Mouse (Mus musculus): ENCODE measurements around the gene Enpp6. TPM values are rescaled to one million over a fixed set of nuclear protein-coding genes. Genes with fewer than 3 reads are reported as not detected.
"Not testable (repeated sequence)": the region's sequence is repeated elsewhere in the genome, so short reads cannot be mapped to it uniquely, and the experiment has no call there.

Enpp6 gene
- total RNA-seq, 2 experiments from 2014 or later: 5.2 to 5.5 TPM

DNA sequence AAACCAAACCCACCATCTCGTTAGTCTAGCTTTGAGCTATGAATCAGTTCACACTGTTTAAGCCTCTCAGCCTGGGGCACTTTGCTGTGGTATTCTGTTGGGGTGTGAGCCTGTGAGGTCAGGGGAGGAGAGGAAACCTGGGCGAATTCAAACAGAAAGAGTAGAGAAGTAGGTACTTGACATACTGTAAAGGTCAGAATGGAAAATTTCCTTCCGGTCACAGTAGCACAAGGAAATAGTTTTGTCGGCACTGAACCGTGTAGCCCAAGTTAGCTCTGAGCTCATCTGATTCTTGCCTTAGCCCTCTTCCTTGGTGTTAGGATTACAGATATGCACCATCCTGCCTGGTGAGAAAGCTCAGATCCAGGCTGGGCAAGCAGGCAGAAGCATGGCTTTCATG lies 4.4 kb downstream of the Enpp6 start:
- DNase-seq: no peak
- intact Hi-C loops (cut with DNase I): no loop called here

DNA sequence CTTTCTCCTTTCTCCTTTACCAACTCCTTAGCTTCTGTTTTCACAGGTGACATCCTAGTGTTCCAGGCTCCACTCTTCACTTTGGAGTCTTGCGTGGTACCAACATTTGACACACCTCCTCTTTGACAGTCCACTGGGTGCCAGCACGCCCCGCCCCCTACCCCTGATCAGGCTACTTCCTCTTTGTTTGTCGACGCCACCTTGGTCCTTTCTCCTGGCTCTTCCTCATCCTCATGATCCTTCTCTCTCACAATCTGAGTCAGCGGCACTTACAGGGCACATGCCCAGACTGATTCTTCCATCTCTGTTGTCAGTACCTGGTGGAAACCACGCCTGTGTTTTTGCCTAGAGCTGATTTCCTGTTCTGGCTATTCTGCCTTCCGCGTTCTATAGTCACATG lies 5.9 kb downstream of the Enpp6 start:
- no peak for DNase-seq
- intact Hi-C loops (cut with DNase I): no loop called here

DNA sequence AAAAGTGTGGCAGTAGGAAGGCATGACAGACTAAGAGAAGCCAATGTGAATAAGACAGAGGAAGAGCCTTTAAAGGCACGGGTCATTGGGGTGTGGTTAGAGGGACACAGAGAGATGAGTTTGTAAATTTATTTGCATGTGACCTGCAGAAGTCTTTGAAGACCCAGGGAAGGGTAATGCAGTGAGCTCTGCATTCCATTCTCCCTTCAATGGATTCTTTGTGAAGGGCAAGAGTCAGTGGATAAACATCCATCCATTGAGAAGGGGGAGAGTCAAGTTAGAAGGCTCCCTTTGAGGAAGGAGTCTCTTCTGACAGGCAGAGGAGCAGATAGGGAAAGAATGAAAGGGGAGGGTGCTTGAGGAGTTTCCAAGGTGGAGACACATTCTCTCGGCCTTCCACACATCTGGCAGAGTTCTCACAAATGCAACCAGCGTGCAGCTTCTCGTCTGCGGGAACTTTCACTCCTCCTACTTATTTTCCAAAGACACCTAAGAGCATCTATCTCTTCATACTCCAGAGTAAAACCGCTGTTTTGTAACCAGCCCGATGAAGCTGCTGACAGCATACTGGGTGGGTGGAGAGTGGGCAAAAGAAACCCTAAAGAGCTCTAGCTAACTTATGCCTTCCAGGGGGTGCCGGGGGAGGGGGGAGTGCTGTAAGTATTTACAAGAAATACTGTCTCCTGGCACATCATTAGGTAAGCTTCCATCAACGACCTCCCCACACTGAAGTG lies 9.4 kb downstream of the Enpp6 start:
- intact Hi-C loops (cut with DNase I): no loop called here
- no peak for DNase-seq

DNA sequence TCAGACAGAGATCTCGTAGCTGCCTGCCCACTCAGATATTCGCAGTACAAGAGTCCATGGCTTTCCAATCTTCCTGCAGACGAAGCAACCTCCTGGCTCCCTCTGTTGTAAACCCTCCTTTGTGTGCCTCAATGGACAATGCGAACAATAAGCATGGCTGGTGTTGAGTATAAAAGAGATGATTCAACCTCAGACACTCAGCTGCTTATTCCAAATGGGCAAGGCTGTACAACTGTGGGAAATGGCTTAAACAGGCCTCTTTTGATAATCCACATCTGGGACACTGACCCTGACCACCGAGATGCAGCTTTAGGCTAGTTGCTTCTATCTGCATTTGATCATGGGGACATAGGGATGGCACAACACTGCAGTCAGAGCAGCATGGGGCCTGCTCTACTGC lies 19.0 kb downstream of the Enpp6 start:
- intact Hi-C loops (cut with DNase I): no loop called here
- no peak for DNase-seq

DNA sequence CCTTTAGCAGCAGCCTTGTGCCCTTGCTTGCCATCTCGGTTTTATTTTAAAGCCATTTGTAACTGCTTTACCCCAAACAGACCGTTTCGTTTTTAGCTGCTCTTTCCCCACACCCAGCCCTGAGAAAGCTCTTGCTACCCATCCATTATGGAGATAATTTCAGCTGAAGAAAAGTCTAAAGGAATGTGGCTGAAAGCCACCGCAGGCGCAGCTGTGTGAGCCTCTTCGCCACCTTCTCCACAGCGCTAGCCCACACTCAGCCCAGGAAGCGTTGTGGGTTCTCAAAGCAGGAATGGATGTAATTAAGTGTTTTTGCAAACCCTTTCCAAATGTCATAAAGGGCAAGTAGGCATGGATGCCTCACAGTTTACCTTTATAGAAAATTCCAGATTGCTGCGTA lies 20.1 kb downstream of the Enpp6 start:
- intact Hi-C loops (cut with DNase I): no loop called here
- no peak for DNase-seq

DNA sequence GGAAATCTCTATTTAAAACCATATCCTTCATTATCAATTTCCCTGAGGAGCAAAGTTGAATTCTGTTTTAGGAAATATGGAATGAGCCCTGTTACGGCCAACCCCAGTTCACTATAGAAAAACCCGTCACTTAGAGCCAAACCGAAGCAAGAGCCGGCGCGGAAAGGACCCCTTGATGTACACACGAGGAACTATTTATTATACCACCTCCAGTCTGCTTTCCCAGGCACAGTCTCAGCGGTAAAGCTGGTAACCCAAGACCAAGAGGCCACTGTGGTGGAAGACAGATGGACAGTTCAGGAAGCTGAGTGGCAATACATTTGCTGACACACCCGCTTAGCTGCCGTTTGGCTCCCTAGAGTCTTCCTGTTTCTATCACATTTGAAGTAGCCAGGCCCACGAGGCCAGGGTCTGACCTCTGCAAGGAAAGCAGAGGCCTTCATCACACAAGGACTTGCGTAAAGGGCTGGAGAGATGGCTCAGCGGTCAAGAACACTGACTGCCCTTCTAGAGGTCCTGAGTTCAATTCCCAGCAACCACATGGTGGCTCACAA lies 21.6 kb downstream of the Enpp6 start:
- intact Hi-C loops (cut with DNase I): no loop called here
- DNase-seq: no peak

DNA sequence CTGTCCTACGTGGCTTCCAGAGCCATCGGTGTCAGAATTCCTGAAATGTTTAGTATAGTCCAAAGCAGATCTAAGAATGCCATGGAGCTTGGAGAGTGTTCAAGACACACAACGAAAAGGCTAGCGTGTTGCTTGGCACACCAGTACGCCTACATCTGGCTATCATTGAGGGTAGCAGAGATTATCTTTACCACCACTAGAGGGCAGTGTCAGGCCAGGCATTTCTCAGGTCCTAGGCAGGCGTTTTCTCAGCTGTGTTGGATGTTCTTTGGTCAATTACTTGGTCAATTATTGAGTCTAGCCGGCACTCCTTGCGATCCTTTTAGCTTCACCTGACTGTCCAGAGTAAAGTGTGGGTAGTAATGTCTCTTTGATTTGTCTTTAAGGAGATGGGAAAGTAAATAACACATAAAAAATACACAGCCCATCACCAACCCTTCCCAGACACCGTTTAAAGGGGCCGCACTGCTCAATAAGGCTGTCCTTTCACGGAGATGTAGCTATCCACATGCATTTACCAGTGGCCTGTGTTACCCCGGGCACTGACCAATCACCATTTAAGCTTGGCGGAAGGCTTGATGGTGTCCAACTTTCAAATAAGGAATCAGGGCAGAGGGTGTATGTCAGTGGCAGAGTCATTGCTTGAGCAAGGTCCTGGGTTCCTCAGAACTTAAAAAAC lies 29.7 kb downstream of the Enpp6 start:
- intact Hi-C loops (cut with DNase I): loop anchor here (1.0 to 10.0 kb wide), 5 partner anchors 49 to 676 kb away; no protein-coding TSS in a partner anchor
- peak; percentile 68 to 80 for DNase-seq

DNA sequence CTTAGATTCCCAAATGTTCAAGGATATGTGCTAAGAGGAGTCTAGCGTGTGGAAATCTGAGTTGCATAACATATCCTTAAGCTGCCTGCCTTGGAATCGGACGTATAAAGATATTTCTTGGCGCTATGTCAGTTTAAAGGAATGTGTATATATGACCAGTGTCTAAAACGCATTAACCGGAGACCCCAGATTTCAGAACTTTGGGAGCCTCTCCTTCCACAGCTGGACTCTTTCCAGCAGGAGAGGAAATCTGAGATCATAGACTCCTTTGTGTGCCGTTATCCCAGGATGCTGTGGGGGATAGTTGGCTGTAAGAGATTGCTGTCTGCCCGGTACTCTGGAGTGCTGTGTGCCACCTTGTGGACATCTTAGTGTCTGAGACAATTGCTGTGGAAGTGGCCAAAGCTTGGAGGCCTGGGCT lies 34.5 kb downstream of the Enpp6 start:
- intact Hi-C loops (cut with DNase I): no loop called here
- DNase-seq: no peak

DNA sequence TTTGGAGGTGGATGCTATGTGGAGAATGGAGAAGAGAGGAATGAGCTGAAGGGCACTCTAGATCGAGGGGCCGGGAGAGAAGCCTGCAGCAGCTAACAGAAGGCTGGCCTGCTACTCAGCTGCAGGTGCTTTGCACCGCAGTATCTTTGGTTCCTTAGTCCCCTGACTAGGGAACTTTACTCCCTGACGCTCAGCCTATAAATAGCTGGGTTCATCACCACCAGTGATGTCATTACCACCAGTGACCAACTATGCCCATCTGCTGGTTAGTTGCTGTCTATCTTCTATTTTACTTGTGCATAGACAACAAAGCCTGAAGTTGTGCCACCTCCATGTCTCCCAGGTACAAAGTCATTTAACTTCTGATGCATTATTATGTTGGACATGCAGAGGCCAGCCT lies 37.9 kb downstream of the Enpp6 start:
- DNase-seq: no peak
- intact Hi-C loops (cut with DNase I): no loop called here

DNA sequence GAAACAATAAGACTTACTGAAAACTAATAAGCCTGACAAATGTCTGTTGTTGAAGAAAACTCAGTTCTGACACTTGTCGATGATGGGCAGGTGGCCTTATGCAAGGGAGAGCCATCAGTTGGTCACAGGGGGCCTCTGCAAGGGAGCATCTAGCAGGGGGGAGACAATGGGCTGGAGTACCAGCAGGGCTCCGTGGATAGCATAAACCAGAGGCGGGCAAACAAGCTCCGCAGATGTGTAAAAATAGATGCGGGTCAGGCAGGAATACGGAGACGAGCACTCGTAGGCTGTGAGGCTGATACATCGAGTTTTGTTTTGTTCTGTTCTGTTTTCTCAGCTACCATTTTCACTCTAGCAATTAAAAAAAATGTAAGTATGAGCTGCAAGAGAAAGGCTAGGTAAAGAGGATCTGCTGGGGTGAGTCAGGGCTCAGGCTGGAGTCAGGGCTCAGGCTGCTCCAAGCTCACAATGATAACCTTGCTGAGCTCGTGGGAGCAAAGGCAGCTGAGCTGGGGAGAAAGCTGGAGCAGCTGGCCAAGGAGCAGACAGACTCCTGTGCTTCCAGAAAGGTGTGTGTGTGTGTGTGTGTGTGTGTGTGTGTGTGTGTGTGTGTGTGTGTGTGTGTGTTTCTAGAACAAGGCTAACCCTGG lies 40.3 kb downstream of the Enpp6 start:
- DNase-seq: no peak
- intact Hi-C loops (cut with DNase I): no loop called here

DNA sequence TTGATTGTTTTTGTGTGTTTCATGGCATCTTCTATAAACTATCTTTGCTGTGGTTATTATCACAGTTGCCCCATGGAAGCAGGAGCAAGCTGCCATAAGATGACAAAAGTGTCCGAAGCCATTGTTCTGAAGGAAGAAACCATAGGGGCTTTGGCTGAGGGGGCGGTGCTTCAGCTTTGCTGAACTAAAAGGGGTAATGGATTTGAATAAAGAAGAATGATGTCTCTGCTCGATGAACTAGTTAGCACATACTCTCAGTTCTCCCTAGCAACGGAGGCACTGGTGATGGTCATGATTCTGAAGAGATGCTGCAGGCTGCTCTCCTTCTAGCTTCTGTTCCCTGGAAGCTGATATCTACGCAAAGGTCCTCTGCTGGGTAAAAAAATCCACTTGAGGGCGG lies 41.8 kb downstream of the Enpp6 start:
- DNase-seq: no peak
- intact Hi-C loops (cut with DNase I): no loop called here

DNA sequence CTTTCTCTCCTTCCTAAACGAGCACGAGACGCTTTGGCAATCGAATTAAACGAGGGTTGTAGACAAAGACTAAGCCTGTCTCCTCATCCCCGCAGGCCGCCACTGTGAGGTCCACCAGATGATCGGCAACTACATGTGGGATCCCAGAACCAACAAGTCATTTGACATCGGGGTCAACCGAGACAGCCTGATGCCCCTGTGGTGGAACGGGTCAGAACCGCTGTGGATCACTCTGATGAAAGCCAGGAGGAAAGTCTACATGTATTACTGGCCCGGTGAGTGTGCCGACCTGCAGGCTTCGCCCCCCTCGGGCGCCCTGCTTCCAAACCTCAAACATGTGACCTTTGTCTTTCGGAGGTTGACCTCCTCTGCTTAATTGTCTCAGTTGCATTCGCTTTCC lies 43.6 kb downstream of the Enpp6 start:
- intact Hi-C loops (cut with DNase I): no loop called here
- DNase-seq: no peak

DNA sequence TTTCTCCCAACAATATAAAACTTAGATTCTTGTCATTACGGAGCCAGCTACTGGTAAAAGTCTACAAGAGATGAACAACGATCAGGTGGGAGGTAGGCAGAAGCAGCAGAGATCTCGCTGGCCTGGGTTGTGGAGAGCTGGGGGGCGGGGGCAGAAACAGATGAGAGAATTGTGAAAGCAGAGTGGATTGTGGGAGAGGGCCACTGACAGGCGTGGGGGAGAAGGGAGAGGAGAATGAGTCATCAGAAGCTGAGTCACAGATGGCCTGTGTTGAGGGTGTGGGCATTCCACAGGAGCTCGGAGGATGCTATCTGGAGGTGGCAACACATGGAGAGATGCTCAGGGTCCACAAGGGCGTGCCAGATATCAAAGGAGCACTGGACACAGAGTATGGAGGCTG lies 45.4 kb downstream of the Enpp6 start:
- DNase-seq: no peak
- intact Hi-C loops (cut with DNase I): no loop called here

DNA sequence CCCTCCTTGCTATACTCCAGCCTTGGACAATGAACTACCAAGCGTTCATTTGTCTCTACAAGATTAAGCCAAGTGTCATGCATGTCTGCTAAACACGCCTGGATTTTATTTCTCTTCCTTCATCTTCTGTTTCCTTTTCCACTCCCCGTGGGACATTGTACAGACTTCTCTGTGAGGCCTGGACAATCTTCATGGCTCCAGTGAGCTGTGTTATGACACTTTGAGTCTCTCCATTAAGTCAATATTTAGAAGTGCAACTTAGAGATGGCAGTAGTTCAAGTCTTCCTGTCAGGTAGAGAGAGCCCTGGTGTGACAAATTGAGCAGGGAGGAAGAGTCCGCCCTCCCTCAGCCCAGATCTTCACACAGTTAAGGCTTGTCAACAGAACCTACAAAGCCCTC lies 47.3 kb downstream of the Enpp6 start:
- no peak for DNase-seq
- intact Hi-C loops (cut with DNase I): no loop called here

DNA sequence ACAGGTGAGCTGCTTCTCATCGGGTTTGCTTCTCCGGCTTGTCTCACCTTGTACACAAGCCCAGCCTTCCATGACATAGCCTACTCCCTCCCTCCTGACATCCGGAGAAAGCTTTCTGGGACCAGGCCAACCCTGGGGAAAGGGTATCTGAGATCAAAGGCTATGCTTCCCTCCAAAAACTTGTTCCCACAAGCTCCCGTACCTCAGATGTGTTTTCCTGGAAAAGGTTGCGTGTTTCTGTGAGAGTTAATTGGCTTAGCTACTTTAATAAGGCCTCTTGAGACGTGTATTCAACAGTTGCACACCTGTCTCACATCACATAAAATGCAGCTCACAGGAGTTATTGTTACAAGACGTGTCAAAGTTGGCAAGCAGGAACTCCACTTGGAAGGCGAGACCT lies 49.8 kb downstream of the Enpp6 start:
- intact Hi-C loops (cut with DNase I): no loop called here
- DNase-seq: no peak

DNA sequence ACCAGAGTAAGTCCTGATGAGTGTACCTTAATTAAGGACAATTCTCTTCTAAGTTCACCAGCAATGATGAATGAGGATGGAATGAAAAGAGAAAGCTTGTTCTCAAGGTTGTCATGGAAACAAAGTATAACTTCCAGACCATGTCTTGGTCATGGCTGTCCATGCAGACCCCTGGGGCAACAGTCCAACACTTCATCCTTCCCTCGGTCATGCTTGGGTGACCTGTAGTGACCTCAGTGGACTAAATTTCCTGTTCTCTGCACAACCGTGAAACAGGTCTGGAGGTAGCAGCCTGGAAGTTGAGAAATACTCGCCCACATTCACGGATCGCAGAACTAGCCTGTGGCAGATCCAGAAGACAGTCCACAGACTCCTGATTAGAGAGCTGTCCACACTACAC lies 50.7 kb downstream of the Enpp6 start:
- intact Hi-C loops (cut with DNase I): no loop called here

DNA sequence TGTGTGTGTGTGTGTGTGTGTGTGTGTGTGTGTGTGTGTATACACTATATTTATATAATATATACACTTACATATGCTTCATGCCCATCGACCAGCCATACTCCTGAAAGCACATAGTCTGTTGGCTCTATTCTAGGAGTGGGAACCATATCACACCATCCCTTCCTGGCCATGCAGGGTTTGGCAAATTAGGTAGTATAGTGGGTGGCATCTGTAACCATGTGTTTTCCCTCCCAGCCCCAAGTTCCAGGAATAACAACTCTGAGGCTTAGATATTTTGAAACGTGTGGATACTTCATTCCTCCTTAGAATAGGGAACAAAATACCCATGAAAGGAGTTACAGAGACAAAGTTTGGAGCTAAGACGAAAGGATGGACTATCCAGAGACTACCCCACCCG lies 53.5 kb downstream of the Enpp6 start:
- DNase-seq; intact Hi-C loops (cut with DNase I): not testable (repeated sequence)

More for the DNA sequence above, 50.7 kb downstream of the Enpp6 start:
- DNase-seq: no peak

DNA sequence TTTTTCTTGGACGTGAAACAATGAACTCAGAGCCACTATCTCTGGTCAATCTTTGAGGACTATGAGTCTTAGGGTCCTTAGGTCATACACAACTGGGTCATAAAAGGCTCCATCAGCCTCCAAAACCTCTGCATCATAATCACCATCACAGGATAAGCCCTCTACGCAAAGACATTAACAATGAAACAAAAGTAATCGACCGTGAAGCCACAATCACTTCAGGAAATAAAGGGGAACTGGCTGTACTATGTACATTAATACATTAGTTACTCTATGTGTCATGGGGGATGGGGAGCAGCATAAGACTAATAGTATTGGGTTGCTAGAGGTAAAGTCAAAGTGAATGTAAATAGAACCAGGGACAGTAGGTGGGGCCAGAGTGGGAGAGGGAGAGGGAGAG lies 59.7 kb downstream of the Enpp6 start:
- DNase-seq: no peak
- intact Hi-C loops (cut with DNase I): no loop called here

DNA sequence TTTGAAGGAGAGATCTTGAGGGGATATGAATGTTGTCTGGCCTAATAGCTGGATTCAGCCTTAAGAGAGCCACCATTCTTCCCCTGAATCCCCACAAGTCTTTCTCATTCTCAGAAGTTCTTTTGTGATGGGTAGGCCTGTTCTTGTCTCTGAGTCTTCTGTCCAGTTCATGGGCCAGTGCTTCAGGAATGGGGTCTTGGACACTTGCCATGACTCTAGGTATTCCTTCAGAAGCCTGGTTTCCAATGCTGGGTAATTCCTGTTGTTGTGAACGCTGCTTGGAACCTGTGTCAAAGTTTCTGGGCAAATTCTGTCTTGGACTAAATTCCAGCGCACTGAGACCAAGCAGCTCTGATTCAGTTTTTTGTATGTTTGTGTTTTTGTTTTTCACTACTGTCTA lies 60.5 kb downstream of the Enpp6 start:
- intact Hi-C loops (cut with DNase I): no loop called here

DNA sequence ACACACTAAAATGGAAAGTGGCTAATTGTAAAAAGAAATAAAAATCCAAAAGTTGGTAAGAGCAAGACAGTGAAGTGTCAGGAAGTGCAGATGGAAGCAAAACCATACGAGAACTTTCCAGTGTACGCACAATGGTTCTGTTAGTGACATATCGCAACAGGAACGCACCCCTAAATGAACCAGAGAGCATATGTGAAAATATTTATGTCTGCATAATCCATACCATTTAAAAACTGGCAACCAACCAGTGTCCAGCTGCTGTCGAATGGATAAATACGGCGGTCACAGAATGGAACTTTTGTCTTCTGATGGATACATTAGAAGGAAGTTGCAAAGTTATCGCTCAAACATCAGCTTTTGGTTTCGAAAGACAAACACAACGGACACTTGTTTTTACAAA lies 61.9 kb downstream of the Enpp6 start:
- DNase-seq: no peak
- intact Hi-C loops (cut with DNase I): no loop called here

More for the DNA sequence above, 60.5 kb downstream of the Enpp6 start:
- no peak for DNase-seq

DNA sequence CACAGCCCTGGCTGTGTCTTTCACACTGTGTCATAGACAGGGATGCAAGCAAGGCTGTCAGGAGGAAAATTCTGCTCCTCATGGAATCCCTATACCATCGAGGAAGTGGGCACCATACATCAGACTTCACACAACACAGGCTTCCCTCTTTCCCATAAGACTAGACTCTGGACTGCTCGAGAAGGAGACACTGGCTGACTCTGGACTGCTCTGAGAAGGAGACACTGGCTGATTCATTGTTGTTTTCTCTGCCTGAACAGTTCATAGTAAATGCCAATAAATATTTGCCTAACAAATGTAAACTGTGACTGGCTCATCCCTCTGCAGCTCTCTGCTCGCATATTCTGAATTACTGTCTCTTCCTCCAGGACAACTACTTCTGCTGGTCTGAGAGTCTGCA lies 66.0 kb downstream of the Enpp6 start:
- no peak for DNase-seq

DNA sequence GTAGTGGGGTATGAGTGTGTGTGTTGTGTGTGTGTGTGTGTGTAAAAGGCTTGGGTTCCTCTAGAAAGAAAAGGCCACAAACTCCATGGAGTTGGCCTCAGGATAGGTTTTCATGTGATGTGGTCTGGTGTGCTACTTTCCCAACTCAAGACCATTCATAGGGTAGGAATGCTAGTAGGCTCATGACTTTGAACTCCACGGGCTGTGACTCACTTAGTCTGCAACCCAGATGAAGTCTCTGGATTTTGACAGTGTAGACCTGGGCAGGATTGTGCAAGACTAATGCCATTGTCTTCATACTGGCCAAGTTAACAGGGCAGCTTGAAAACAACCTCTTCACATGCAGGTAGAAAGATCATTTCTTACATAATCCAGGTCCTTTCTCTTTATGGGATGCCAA lies 69.4 kb downstream of the Enpp6 start:
- no peak for DNase-seq
- intact Hi-C loops (cut with DNase I): no loop called here

More for the DNA sequence above, 66.0 kb downstream of the Enpp6 start:
- intact Hi-C loops (cut with DNase I): no loop called here

Measured in heart, postnatal 14 days (tissue).